Mouse (Mus musculus): ENCODE results near the gene Ilk. TPM values are rescaled to one million over a fixed set of nuclear protein-coding genes. Genes with fewer than 3 reads are reported as not detected.

Ilk gene
- 63.2 and 64.5 TPM in 2 replicates for polyA plus RNA-seq (2021; fragmentation: Nextera tagmentation)
- long read RNA-seq, experiment 1, transcript Ilk-212 (13 exons, 1,749 nt): minor isoform, 7 of 102 reads
- long read RNA-seq, experiment 1, transcript Ilk-201 (13 exons, 1,795 nt): major isoform, 74 of 102 reads
- long read RNA-seq, experiment 1, partial matches to known transcripts: 14 of 102 reads
- long read RNA-seq, experiment 1, other reads (novel, unspliced or antisense): 7 of 102 reads
- long read RNA-seq, experiment 2, transcript Ilk-201 (13 exons, 1,795 nt): major isoform, 315 of 396 reads
- long read RNA-seq, experiment 2, transcript Ilk-212 (13 exons, 1,749 nt): minor isoform, 9 of 396 reads
- long read RNA-seq, experiment 2, partial matches to known transcripts: 25 of 396 reads
- long read RNA-seq, experiment 2, other reads (novel, unspliced or antisense): 47 of 396 reads

DNA sequence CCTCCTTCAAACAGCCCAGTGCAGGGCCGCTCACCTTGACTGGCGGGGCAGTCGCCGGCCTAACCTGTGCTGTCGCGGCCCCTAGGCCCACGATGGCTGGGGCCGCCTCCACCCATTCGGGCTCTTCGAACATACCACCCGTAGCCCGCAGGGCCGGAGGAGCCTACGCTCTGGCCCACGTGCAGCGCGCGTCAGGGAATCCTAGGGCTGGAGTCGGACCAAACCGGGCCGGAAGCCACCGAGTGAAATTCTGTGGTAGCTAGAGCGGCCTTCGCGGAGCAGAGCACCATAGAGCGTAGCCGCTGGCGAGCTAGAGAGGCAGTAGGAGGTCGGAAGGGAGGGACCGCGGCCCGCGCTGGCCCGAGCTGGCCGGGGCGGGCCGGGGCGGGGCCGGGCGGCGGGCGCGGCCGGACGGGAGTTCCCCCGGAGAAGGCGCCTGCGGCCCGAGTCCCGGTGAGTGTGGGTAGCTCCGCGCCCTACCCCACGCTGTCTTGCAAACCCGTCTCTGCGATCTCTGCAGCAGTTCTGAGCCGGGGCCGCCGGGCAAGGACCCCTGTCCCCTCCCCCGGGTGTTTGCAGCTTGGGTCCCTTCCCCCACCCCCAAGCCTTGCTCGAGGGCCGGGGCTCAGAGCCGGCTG lies at the start of gene Ilk:
Gene Ilk (plus strand): TSS at position 329 of the 638 bp plus-strand sequence.

DNA sequence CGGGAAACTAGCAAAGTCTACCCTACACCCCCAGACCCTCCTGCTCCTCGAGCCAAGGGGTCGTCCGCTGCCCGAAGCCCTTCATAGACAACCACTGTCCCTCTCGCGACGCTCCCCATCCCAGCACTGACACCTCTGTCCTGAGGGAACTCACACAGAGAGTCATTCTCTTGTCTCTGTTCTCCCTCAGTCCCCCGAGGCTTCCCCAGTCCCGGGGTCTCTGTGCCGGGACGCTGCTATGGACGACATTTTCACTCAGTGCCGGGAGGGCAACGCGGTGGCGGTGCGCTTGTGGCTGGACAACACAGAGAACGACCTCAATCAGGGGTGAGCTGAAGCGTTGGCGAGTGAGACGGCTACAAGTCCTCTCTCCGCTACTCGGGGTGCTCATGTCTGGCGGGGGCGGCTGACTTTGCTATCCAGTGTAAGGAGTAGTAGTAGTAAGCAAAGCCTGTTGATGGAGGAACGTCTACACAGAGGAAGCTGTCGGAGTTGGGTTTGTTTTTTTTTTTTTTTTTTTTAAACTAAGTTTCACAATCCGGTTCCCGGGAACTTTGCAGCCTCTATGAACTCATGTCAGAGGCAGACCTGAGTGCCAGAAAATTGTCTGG lies 624 bp downstream of the Ilk start, which contains the start of gene Rrp8:
Gene Rrp8 (minus strand): TSS at position 475 of the 611 bp plus-strand sequence.

DNA sequence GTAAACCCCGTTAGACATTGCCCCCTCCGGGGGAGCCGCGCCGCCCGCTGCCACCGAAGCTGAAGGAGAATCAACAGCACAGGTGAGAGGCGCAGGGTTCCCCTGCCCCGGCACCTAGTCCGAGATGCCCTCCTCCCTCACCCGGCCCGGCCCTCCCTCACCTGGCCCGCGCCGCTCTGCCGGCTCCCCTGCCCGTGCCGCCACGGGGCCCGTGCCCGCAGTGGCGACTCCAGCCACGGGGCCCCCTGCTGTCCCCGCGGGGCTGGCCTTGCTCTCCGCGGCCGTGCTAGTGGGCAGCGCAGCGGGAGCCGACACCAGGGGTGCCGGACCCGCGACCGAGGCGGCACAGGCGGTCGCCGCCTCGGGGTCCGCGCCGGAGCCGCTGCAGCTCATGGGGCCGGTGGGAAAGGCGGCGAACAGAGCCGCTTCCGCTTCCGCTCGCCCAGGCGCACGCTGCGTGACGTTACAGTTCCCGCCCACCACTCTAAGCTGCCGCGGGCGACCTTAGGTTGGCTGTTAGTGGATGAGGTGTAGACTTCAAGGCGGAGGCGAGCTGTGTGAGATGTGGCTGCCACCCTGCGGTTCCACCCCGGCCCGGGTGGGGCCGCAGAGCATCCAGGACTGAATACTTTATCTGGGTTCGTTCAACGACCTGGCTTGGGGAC lies 7.7 kb downstream of the Ilk start, which contains the start of gene Taf10:
Gene Taf10 (minus strand): TSS at position 436 of the 665 bp plus-strand sequence.

DNA sequence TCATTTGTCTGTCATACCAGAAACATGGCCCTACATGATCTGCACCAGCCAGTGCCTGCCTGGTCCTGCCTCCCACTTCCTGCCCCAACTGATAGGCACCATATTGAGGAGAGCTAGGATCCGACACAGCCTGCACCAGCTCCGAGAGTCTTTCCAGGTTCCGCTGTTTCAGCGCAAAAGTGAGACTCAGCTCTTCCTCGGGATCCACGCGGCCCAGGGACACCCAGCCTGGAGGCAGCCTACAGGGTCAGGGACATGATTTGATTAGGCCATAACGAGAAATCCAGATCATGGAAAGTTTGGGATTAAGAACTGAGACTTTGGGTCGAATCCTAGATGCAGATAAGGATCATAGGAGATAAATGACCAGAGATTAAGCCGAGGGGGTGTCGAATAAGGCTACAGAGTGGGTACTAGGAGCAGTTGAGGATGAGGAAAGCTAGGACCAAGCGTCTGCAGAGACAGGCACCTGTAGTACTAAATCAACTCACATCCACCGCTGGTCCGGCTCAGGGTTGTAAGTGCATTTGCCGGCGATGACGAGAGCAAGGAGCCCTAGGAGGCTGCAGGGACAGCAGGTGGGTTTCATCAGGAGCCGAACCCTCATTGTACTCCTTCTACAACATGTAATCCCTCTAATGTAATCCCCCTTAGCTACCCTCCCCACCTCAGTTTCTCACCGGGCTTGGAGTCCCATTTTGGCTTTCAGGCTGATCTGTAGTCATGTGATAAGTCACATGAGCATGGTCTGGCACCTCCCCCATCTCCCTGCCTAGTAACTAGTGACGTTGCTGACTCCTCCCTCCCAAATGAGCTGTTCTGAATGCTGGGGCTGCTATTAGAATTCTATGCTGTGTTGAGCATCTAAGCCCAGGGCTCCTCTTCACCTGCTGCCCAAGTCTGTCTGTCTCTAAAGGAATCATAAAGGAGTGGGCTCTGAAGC lies 15.4 kb downstream of the Ilk start, which contains the start of gene Tpp1:
Gene Tpp1 (minus strand): TSS at position 745 of the 943 bp plus-strand sequence.

DNA sequence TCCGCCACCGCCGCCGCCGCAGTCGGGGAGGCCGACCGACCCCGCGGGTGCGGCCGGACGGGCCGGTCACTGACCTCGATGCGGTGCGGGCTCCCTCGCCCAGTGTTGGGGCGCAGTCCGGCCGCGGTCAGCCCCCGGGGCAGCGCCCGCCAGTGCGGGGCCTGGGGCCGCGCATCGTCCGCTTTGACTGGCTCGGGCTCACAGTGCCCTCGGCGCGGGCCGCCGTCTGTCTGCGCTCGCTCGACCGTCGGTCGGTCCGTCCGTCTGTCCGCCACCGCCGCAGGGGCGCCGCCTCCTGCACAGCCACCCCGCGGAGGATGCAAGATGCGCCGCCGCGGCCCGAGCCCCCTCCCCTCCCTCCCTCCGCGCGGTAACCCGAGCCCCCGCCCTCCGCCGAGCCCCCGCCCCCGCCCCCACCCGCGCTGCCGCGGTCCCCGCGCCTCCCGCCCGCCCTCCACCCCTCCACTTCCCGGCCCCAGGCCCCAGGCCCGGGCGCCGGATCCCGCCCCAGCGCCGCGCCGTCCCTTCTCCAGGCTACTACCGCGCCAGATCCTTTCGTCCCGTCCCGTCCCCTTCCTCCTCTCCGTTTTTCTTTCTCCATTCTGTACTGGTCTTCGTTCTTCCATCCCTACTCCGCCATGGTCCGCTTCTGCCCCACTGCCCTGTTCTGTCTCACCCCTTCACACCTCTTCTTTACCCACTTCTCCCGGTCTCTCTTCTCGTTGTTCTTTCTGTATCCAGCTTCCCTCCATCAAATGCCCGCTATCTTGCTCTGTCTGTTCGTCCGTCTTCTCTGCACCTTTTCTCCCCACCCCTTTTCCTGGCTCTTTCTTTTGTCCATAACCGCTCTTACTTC lies 51.1 kb downstream of the Ilk start, which contains the start of gene Dchs1:
Gene Dchs1 (minus strand): TSS at position 370 of the 856 bp plus-strand sequence.

Other genes starting within 250 kb of the Ilk start
- gene Smpd1, start 182.2 kb upstream of the Ilk start, polyA plus RNA-seq (2021; fragmentation: Nextera tagmentation): 93.9 and 95.7 TPM in 2 replicates
- gene Apbb1, start 154.9 kb upstream of the Ilk start, polyA plus RNA-seq (2021; fragmentation: Nextera tagmentation): 408 and 453 TPM in 2 replicates
- gene Hpx, start 136.5 kb upstream of the Ilk start, polyA plus RNA-seq (2021; fragmentation: Nextera tagmentation): 0.72 and 0.77 TPM in 2 replicates
- 32.0 and 36.8 TPM in 2 replicates for gene Trim3, start 103.0 kb upstream of the Ilk start, polyA plus RNA-seq (2021; fragmentation: Nextera tagmentation)
- gene Timm10b, start 96.5 kb upstream of the Ilk start, polyA plus RNA-seq (2021; fragmentation: Nextera tagmentation): 184 and 197 TPM in 2 replicates
- 41.3 and 47.5 TPM in 2 replicates for gene Arfip2, start 96.2 kb upstream of the Ilk start, polyA plus RNA-seq (2021; fragmentation: Nextera tagmentation)
- gene Gm45799, start 96.0 kb upstream of the Ilk start, polyA plus RNA-seq (2021; fragmentation: Nextera tagmentation): 12.7 and 32.7 TPM in 2 replicates
- 0.01 and 0.04 TPM in 2 replicates for gene Dnhd1, start 85.8 kb upstream of the Ilk start, polyA plus RNA-seq (2021; fragmentation: Nextera tagmentation)
- 5.3 and 7.3 TPM in 2 replicates for gene Rrp8, start 793 bp downstream of the Ilk start, polyA plus RNA-seq (2021; fragmentation: Nextera tagmentation)
- gene Taf10, start 7.8 kb downstream of the Ilk start, polyA plus RNA-seq (2021; fragmentation: Nextera tagmentation): 11.2 and 13.6 TPM in 2 replicates
- gene Tpp1, start 15.6 kb downstream of the Ilk start, polyA plus RNA-seq (2021; fragmentation: Nextera tagmentation): 115 and 138 TPM in 2 replicates
- 1.2 TPM in 2 replicates for gene Dchs1, start 51.1 kb downstream of the Ilk start, polyA plus RNA-seq (2021; fragmentation: Nextera tagmentation)
- 272 and 284 TPM in 2 replicates for gene Mrpl17, start 74.5 kb downstream of the Ilk start, polyA plus RNA-seq (2021; fragmentation: Nextera tagmentation)
- 0.67 and 2.6 TPM in 2 replicates for gene Gm4070, start 217.4 kb downstream of the Ilk start, polyA plus RNA-seq (2021; fragmentation: Nextera tagmentation)

All from layer of hippocampus, adult 6 months (tissue).